Mouse (Mus musculus) urinary bladder, postnatal 25 days (tissue): ENCODE measurements around the gene Tgfbr3l.
A peak's percentile ranks its signal among the peaks of the same experiment; 100 is the strongest.
"Not testable (repeated sequence)": the region's sequence is repeated elsewhere in the genome, so short reads cannot be mapped to it uniquely, and the experiment has no call there.

ENCODE experiments used
- DNase-seq: peaks from one replicate; pipeline ENCODE4 v3.0.0; 2022; ENCODE audit warnings: low spot score

Gene Tgfbr3l

GRCm38 (mm10) chr8:4237814-4238433, 10.1 kb upstream of the Tgfbr3l start:
- peak; percentile 36 for DNase-seq

- DNase-seq: peak; percentile 100
Measured at GRCm38 (mm10) chr8:4238434-4239192, 9.4 kb upstream of the Tgfbr3l start, which contains the start of the genes Map2k7 and Gm49320. Gene Map2k7 (plus strand): TSS chr8:4238740. Gene Gm49320 (plus strand): TSS chr8:4238865.

- DNase-seq: no peak
Measured at GRCm38 (mm10) chr8:4239193-4239890, 8.7 kb upstream of the Tgfbr3l start.

GRCm38 (mm10) chr8:4245061-4245460, 3.0 kb upstream of the Tgfbr3l start:
- no peak for DNase-seq

GRCm38 (mm10) chr8:4245737-4246136, 2.3 kb upstream of the Tgfbr3l start:
- DNase-seq: no peak

GRCm38 (mm10) chr8:4247241-4247640, 773 bp upstream of the Tgfbr3l start:
- no peak for DNase-seq

GRCm38 (mm10) chr8:4249213-4249612, 1.2 kb downstream of the Tgfbr3l start:
- DNase-seq: no peak

- DNase-seq: peak; percentile 86
Measured at GRCm38 (mm10) chr8:4250306-4250970, 2.4 kb downstream of the Tgfbr3l start.

- no peak for DNase-seq
Measured at GRCm38 (mm10) chr8:4252116-4252760, 4.2 kb downstream of the Tgfbr3l start.

GRCm38 (mm10) chr8:4252934-4253841, 5.2 kb downstream of the Tgfbr3l start, which contains the start of gene Snapc2:
Gene Snapc2 (plus strand): TSS chr8:4253080.
- DNase-seq: peak; percentile 97

- no peak for DNase-seq
Measured at GRCm38 (mm10) chr8:4254001-4254400, 6.0 kb downstream of the Tgfbr3l start.

GRCm38 (mm10) chr8:4255471-4255870, 7.5 kb downstream of the Tgfbr3l start:
- DNase-seq: not testable (repeated sequence)

- DNase-seq: no peak
Measured at GRCm38 (mm10) chr8:4256911-4257310, 8.9 kb downstream of the Tgfbr3l start.

- DNase-seq: no peak
Measured at GRCm38 (mm10) chr8:4257350-4257749, 9.3 kb downstream of the Tgfbr3l start.

GRCm38 (mm10) chr8:4258233-4258632, 10.2 kb downstream of the Tgfbr3l start:
- DNase-seq: peak; percentile 70

- no peak for DNase-seq
Measured at GRCm38 (mm10) chr8:4258678-4259077, 10.7 kb downstream of the Tgfbr3l start.

- DNase-seq: peak; percentile 97
Measured at GRCm38 (mm10) chr8:4259125-4259804, 11.3 kb downstream of the Tgfbr3l start, which contains the start of gene Ctxn1. Gene Ctxn1 (minus strand): TSS chr8:4259274.

GRCm38 (mm10) chr8:4259805-4260170, 11.8 kb downstream of the Tgfbr3l start:
- DNase-seq: no peak

GRCm38 (mm10) chr8:4263105-4263791, 15.2 kb downstream of the Tgfbr3l start:
- no peak for DNase-seq
